Mouse (Mus musculus) yolk sac, embryonic 10.5 days (tissue): ENCODE data around the gene Tmprss4.

Experiments used
- DNase-seq: peaks from one replicate; pipeline ENCODE4 v3.0.0-alpha.2; 2017; ENCODE audit warnings: low spot score

The Tmprss4 gene

DNA sequence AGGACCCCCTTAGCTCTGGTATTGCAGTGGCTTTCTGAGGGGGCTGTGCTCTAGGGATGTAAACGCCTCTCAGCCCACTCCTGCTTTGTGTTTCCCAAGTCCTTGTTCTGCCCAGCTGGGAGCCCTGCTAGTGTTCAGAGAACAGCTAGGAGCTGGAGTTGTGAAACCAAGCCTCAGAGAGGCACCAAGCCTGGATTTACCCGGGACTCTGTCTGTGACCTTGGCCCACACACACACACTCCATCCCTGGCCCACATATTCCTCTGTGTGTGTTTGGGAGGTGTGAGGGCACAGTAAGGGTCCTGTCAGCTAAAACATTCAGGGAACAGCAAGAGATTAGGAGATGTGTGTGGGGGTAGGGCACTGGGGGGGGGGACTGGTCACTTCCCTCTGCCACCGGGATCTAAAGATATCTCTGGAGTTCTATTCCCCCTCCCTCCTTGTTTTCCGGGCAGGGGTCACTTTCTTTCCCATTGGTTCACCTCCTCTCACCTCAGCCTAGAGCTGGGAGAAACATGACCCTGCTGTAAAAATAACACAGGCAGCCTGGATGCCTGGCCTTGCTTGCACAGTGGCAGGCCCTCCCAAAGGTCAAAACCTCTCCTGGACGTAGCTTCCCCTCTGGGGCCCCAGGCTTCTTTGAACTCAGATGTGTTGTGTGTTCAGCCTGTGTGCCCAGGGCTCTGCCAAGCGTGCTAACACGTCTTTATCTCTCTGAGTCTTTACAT is 67.3 kb downstream of the Tmprss4 start:
- DNase-seq: peak; percentile 44

DNA sequence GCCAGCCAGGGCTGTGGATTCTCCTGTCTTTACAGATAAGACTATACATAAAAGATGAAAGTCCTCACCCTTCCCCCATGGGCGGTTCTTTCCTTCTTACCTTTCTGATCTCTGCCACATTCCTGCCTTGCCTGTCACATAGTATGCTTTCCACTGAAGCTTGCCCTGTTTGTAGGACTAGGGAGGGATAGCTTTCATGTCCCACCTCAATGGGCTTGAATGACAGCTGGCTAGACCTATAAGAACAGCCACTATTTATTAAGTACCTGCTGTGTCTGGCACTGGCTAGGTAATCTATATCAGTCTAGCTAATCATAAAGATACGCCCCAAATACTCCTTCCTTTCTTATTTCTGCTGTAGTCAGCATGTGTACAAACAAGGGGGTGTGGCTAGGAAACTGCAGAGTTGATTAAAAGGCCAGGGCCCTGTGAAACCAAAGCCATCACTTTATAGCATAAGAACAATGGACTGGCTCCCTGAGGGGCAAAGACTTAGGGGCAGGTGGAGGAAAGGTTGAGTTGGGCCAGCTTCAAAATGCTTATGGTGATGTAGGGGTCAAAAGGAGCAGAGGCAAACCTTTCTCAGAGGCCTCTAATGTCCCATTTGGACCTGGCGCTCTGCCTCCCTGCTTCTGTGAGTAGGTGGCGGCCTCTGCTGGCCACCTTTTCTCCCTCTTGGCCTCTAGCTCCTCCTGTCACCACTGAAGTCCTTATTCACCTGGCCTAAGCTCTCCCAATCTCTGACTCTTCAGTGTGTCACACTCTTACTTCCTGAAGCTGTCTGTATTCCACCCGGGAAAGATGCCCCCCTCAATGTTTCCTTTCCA is 70.2 kb downstream of the Tmprss4 start:
- DNase-seq: no peak

DNA sequence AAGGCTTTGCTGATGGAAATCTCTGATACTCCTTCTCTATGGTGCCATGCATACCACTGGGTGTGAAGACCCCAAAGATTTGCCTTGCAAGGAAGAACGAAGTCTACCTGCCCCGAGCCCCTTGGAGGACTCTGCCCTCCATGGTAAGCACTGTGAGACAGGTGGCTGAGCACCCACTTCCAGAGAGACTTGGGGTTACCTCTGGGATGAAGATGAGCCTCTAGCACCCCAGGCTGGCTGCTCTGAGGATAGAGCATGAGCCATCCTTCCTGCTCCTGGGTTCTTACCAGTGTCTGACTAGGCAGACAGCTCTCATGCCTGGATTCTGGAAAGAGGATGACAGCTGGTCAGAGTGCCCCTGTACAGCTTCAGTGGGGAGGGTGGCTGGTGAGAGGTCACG is 73.8 kb downstream of the Tmprss4 start:
- no peak for DNase-seq

DNA sequence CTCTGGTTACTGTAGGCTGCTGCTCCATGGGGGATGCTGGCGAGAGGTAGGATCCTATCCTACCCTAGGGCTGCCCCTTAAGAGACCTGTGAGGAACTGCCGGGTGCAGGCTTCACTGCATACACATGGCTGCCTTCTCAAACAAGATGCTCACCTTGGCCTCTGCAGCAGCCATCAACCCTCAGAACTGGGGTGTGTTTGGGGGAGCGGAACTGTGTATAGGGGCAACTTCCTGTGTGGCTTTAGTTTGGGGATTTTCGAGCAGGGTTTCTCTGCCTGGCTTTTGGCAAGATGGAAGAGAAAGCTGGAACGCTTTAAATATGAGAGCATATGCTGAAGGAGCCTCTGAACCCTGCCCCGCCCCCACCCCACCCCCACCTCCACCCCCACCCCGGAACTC is 77.0 kb downstream of the Tmprss4 start:
- DNase-seq: no peak

DNA sequence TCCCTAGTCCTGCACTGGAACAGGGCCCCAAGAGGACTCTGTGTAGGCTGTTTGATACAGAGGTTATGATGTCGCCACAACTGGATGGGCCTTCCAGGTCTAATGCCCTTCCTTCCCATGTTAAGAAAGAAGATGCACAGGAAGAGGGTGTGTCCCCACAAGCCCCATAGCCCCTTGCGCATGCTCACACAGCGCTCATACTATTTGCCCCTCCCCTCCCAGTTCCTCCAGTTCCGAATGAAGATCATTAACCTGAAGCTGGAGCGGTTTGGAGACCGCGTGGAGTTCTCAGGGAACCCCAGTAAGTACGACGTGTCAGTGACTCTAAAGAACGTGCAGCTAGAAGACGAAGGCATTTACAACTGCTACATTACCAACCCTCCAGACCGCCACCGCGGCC is 78.7 kb downstream of the Tmprss4 start:
- DNase-seq: no peak
